Mouse (Mus musculus) ES-Bruce4 (cell line): Measurements from ENCODE around the gene Hmox2. TPM values are rescaled to one million over a fixed set of nuclear protein-coding genes. Genes with fewer than 3 reads are reported as not detected.

Experiments used
- H3K27ac ChIP-seq: 2 replicates; pipeline ENCODE4 v1.5.1; 2012; ENCODE audit warnings: low read length, inconsistent platforms; ENCODE audit not compliant: insufficient read depth
- H3K27me3 ChIP-seq: 2 replicates; pipeline ENCODE4 v1.6.1; 2012; ENCODE audit warnings: mild to moderate bottlenecking, low read length, inconsistent platforms; ENCODE audit not compliant: control insufficient read depth, poor library complexity, insufficient read depth, severe bottlenecking
- H3K36me3 ChIP-seq: 2 replicates; pipeline ENCODE4 v1.6.1; 2012; ENCODE audit warnings: inconsistent platforms, mild to moderate bottlenecking, low read length, moderate library complexity; ENCODE audit not compliant: control insufficient read depth, poor library complexity, insufficient read depth, severe bottlenecking
- H3K4me1 ChIP-seq: one replicate; pipeline ENCODE4 v1.8.1; 2011; ENCODE audit warnings: low read length; ENCODE audit not compliant: control insufficient read depth, insufficient read depth
- H3K4me3 ChIP-seq: 2 replicates; pipeline ENCODE4 v1.5.1; 2011; ENCODE audit warnings: low read depth, mild to moderate bottlenecking, low read length
- H3K9ac ChIP-seq: 2 replicates; pipeline ENCODE4 v1.6.1; 2012; ENCODE audit warnings: low read depth, mild to moderate bottlenecking, inconsistent platforms; ENCODE audit not compliant: poor library complexity, severe bottlenecking
- H3K9me3 ChIP-seq: replicated peaks from 2 replicates; pipeline ENCODE4 v1.6.1; 2012; ENCODE audit warnings: mild to moderate bottlenecking, low read length, inconsistent platforms; ENCODE audit not compliant: control insufficient read depth, poor library complexity, insufficient read depth, severe bottlenecking
- CTCF ChIP-seq: IDR thresholded peaks from one replicate; pipeline ENCODE4 v1.8.1; 2011; ENCODE audit warnings: low read depth, low read length
- EP300 ChIP-seq: IDR thresholded peaks from 2 replicates; pipeline ENCODE4 v1.6.1; 2011; ENCODE audit warnings: low read depth, low read length; ENCODE audit not compliant: insufficient read depth
- POLR2A ChIP-seq: IDR thresholded peaks from one replicate; pipeline ENCODE4 v1.8.1; 2011; ENCODE audit warnings: low read length; ENCODE audit not compliant: insufficient read depth
- polyA plus RNA-seq: library from polyadenylated mRNA; stranded (reverse); fragments of >200 nt; gene quantifications from 2 replicates; pipeline ENCODE4 v1.2.4, GENCODE M21; 2011; ENCODE audit warnings: low read depth; ENCODE audit not compliant: missing spikeins, insufficient read depth, insufficient read length

The Hmox2 gene
- polyA plus RNA-seq, 1 experiment, result 44.4 TPM

DNA sequence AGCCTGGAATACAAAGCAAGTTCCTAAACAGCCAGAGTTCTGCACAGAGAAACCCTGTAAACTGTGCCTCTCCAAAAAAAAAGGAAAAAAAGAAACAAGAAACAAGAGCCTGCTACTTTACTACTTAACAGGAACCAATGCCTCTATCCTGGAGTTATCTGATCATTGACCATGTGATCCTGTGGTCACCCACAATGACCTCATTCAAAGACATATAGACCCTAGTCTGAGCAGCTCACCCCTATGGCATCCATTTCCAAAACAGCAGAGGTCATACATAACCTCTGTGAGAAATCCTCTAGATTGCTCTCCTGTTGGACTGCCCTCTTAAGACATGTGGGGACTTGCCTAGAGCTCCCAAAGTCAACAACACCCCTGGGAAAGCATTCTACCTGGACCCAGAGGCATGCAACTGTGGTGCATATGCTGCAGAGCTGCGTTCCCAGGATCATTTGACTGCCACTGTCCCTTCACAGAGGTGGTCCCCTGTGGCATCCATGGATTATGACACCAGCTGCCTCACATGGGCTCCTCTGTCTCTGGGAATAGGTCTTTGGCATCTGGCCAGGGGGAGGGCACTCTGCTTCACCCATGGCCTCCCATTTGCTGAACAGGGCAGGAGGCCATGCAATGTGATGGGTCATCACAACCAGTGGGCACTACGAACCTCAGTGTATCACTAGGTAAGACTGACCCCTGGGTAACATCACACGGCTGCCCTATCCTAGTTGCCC lies 51.2 kb downstream of the Hmox2 start:
- no peaks in the 10 kb centered on the region for H3K4me1 ChIP-seq
- H3K4me3 ChIP-seq, result no peak overlapping the region
- H3K36me3 ChIP-seq, result no peaks in the 10 kb centered on the region
- TF ChIP-seq POLR2A, result no peak
- TF ChIP-seq CTCF, result no peak
- TF ChIP-seq EP300, result no peak
- no peak overlapping the region for H3K27ac ChIP-seq
- no peaks in the 10 kb centered on the region for H3K9me3 ChIP-seq
- no peaks in the 10 kb centered on the region for H3K27me3 ChIP-seq
- no peak overlapping the region for H3K9ac ChIP-seq

DNA sequence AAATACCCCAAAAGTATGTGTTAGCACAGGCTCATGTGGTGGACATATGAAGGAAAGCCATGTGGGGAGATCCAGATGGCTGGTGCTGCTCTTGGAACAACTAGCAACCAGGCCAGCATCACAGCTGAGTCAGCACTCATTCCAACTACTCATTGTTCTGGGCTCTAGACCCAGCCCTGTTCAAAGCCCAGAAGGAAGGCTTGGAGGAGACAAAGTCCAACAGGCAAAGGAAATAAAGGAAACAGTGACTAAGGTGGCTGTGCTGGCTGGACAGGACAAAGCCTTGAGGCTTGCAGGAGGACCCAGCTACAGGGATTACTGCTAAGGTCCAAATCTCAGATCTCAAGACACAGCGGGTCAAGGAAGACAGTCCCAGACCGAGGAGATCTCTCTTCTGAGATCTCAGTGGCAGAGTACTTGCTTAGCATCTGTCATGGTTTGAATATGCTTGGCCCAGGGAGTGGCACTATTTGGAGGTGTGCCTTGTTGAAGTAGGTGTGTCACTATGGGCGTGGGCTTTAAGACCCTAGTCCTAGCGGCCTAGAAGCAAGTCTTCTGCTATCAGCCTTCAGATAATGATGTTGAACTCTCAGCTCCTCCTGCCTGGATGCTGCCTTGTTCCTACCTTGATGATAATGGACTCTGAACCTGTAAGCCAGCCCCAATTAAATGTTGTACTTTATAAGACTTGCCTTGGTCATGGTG lies 51.9 kb downstream of the Hmox2 start:
- Histone ChIP-seq H3K36me3 (no peaks in the 10 kb centered on the region), H3K27me3 (no peaks in the 10 kb centered on the region), H3K4me1 (no peaks in the 10 kb centered on the region), H3K4me3 (no peak overlapping the region), H3K27ac (no peak overlapping the region), H3K9ac (no peak overlapping the region), H3K9me3 (no peaks in the 10 kb centered on the region)
- TF ChIP-seq CTCF (no peak), EP300 (no peak), POLR2A (no peak)

DNA sequence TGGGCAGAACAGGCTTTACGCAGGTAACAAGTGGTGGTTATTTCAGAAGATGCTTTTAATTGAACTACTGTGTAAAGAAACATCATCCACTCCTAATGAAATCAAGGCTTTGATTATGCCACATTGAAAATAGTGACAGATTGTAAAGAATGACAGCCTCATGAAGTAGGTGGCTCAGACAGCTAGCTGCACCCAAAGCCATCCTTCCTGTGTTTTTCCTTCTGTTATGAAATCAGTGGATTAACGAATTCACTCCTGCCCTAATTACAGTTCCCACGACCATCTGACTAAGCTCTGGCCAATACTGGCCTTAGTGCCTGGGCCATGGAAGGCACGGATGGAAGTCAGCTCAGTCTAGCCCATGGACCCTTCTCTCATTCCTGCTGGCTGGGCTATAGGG lies 52.8 kb downstream of the Hmox2 start:
- no peaks in the 10 kb centered on the region for H3K4me1 ChIP-seq
- no peak overlapping the region for H3K27ac ChIP-seq
- no peaks in the 10 kb centered on the region for H3K9me3 ChIP-seq
- no peaks in the 10 kb centered on the region for H3K36me3 ChIP-seq
- H3K27me3 ChIP-seq, result no peaks in the 10 kb centered on the region
- no peak for TF ChIP-seq POLR2A
- TF ChIP-seq EP300, result no peak
- no peak for TF ChIP-seq CTCF
- no peak overlapping the region for H3K9ac ChIP-seq
- H3K4me3 ChIP-seq, result no peak overlapping the region

DNA sequence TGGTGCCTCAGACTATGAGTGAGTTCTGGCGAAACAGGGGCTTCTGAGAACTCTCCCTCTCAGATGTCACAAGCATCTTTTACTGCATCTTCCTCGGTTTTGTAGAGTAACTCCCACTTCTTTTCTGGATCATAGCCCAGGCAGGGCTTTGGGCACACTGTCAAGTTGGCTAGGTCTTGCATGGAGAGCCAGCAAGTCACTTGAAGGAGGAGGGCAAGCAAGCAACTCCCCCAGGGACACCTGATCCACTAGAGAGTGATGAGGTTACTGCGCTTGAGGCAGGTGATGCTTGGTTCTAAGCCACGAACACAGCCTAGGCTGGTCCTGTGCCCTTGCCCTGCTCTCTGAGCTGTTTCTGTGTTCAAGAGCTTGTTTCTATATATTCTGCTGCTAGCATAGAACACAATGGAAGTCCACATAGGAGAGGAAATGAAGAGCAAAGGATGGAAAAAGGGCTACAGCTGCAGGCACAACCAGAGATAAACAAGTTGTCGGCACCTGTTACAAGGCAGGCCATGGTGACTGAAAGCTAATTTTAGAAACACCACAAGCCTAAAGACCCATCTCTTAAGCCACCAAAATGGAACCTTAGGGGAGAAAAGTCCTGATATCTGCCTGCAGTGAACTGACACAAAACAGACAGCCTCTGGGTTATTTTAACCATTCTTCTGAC lies 55.5 kb downstream of the Hmox2 start:
- no peaks in the 10 kb centered on the region for H3K9me3 ChIP-seq
- H3K4me1 ChIP-seq, result no peaks in the 10 kb centered on the region
- H3K36me3 ChIP-seq, result no peaks in the 10 kb centered on the region
- no peak overlapping the region for H3K9ac ChIP-seq
- no peak overlapping the region for H3K27ac ChIP-seq
- TF ChIP-seq POLR2A (no peak), CTCF (no peak), EP300 (no peak)
- no peaks in the 10 kb centered on the region for H3K27me3 ChIP-seq
- H3K4me3 ChIP-seq, result no peak overlapping the region

DNA sequence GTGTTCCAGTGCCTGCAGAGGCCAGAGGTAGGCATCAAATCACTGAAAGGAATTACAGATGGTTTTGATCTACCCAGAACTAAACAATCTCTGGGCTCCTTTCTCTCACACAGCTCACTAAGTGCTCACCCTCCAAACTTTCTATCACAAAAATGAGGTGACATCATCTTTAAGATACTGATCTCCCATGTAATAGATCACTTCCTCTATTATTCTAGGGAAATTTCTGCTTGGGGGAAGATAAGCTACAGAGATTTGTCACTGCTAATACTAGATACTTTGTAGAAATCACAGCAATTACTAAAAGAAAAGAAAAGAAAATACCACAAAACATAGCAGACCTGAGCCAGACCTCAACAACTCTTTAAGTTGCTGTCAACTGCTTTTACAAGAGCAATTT lies 56.4 kb downstream of the Hmox2 start:
- no peaks in the 10 kb centered on the region for H3K9me3 ChIP-seq
- H3K36me3 ChIP-seq, result no peaks in the 10 kb centered on the region
- H3K27ac ChIP-seq, result no peak overlapping the region
- no peaks in the 10 kb centered on the region for H3K27me3 ChIP-seq
- no peak for TF ChIP-seq EP300
- TF ChIP-seq POLR2A, result no peak
- TF ChIP-seq CTCF, result no peak
- H3K4me1 ChIP-seq, result no peaks in the 10 kb centered on the region
- no peak overlapping the region for H3K4me3 ChIP-seq
- no peak overlapping the region for H3K9ac ChIP-seq

DNA sequence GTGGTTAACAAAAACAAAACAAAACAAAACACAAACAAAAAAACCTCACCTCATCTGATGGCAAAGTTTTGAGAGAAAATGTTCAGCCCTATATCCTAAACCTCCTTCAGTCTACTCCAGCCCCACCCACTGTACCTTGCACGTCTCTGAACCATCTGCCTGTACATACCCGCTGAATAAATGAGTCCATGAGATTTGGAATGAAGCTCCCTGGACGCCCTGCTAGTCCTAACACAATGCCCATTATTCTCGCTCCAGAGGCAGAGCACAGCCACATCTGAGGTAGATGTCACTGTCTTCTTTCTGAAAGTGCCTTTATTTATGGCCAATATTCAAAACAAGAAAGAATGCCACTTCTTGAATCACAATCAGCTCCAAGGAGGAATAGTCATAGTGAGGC lies 59.5 kb downstream of the Hmox2 start:
- no peaks in the 10 kb centered on the region for H3K9me3 ChIP-seq
- TF ChIP-seq EP300 (no peak), CTCF (no peak), POLR2A (no peak)

More for the DNA sequence above, 59.5 kb downstream of the Hmox2 start:
- H3K4me1 ChIP-seq, result no peaks in the 10 kb centered on the region
- H3K4me3 ChIP-seq, result no peak overlapping the region
- no peaks in the 10 kb centered on the region for H3K27me3 ChIP-seq
- no peak overlapping the region for H3K9ac ChIP-seq
- H3K36me3 ChIP-seq, result no peaks in the 10 kb centered on the region
- H3K27ac ChIP-seq, result no peak overlapping the region
